Mouse (Mus musculus): ENCODE results near the gene Irak2.
"Not testable (repeated sequence)": the region's sequence is repeated elsewhere in the genome, so short reads cannot be mapped to it uniquely, and the experiment has no call there.

Gene Irak2

DNA sequence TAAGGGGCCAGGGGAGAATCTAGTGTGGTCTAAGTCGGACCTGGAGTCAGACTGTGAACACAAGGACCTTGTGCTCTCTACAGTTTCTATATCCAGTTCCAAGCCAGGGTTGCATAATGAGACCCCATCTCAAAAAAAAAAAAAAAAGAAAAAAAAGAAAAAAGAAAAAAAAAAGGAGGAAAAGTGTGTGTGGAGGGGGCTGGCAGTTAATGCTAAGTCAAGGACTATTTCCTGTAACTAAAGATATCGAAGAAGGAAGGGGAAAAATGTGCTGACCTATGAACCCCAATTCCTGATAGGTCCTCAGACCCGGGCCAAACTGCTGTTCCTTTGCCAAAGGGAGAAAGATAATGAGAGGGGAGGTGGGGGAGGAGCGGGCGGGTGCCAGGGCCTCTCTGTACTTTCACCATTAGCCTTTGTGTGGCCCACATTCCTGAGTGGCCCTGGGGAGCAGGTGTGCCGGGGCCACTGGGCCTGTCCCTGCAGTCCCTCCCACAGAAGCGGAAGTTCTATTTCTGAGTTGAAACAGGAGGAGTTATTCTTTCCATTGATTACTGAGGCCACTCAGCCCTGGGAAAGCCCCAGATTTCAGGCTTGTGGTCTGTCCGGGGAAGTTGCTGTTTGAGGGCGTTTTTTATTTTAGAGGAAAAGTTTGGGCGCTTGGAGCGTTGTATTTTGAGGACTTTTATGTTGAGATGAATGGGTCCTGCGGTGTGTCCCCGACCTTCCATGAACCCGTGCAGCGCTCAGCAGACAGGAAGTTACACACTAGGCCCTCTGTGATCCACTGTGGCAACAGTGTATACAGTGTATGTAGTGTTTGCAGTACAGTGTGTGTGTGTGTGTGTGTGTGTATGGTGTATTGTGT is 30.3 kb downstream of the Irak2 start:
- no peak for DNase-seq (ENCODE audit: low spot score in 2 of 2)

DNA sequence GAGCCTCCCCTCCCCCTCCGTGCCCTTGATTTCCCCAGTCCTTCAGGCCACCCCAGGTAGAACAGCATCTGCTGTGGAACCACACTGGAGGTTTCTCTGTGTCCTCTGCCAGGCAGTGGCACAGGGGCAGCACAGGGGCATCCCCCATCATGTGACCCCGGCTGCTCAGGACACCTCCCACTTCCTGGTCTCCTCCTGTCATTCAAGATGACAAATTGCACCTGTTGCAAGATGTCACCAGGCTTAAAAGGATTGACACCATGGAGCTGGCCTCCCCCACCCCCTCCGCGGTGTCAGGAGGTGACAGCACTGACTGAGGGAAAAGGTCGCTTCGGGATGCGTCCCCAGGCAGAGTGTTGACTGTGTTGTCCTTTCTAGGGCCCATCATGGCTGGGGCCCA is 31.6 kb downstream of the Irak2 start:
- DNase-seq (ENCODE audit: low spot score in 2 of 2), result no peak

DNA sequence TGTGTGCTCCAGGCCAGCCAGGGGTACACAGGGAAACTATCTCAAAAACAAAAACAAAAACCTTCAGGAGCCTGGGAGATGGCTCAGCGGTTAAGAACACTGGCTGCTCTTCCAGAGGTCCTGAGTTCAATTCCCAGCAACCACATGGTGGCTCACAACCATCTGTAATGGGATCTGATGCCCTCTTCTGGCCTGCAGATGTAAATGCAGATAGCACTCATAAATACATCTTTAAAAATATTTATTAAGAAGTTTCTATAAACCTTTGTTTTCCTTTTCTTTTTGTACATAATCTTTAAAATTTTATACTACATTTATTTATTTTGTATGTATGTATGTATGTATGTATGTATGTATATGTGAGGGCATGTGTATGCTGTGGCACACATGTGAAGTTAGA is 33.8 kb downstream of the Irak2 start:
- not testable (repeated sequence) for DNase-seq (ENCODE audit: low spot score in 2 of 2)

- no peak for DNase-seq (ENCODE audit: low spot score in 2 of 2)
These were observed 34.7 kb downstream of the Irak2 start for GRCm38 (mm10) chr6:113672989-113673388.

- DNase-seq (ENCODE audit: low spot score in 2 of 2), result no peak
These were observed 37.0 kb downstream of the Irak2 start for GRCm38 (mm10) chr6:113675234-113675633.

- DNase-seq (ENCODE audit: low spot score in 2 of 2), result no peak
These were observed 37.7 kb downstream of the Irak2 start for GRCm38 (mm10) chr6:113675991-113676390.

DNA sequence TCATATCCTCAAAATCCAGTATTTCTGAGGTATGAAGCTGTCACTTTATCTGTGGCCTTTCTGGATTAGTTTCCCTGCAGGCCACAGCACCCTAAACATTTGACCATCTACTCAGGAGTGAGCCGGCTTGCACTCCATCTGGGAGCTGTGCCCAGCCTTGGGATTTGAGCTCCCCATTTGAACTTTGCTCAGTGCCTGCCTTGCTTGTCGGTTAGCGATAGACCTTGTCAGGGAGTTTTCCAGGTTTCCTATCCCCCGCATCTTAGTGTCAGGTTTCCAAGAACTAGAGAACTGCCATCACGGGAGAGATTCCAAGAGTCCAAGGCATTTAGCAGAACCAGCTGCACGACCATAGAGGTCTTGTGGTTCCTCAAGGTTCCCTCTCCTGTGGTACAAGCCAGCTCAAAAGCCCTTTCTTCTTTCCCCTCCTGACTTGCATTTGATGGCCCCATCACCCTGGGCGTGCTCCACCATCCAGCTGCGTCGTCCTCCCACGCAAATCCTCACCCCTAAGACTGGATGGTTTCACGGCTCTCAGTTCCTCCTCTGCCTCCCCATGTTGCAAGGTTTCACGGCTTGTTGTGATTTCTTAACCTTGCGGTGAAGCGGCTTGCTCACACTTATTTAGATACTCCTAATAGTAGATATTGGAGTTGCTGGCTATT is 38.9 kb downstream of the Irak2 start:
- DNase-seq (ENCODE audit: low spot score in 2 of 2), result no peak

DNA sequence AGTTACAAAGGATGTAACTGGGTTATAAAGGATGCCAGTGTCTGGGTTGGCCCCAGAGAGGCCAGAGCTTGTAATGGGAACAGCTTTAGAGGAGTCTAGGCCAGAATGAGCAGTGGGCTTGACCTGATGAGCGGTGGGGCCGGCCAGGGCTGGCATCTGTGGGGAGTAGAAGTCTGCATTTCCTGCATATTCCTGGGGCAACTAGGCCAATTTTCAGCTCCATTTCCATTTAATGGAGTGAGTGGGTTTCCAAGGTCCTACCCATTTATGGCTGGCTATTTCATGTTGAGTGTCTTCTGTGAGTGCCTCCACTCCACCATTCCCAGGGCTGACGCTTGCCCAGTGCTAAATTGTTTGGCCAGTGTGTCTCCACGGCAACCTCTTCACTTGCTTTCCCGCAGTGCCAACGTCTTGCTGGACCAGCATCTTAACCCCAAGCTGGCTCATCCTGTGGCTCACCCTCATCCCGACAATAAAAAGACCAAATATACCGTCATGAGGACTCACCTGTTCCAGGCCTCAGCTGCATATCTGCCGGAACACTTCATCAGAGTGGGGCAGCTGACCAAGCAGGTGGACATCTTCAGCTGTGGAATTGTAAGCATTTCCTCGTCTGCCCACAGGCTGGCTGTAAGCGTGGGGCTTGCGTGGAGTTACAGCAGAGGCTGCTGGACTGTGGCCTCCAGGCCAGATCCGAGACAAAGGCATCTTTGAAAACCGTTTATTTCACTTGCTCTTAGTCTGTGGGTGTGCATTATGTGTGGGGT is 40.2 kb downstream of the Irak2 start:
- DNase-seq (ENCODE audit: low spot score in 2 of 2), result peak in 1 of 2 experiments; percentile 38

DNA sequence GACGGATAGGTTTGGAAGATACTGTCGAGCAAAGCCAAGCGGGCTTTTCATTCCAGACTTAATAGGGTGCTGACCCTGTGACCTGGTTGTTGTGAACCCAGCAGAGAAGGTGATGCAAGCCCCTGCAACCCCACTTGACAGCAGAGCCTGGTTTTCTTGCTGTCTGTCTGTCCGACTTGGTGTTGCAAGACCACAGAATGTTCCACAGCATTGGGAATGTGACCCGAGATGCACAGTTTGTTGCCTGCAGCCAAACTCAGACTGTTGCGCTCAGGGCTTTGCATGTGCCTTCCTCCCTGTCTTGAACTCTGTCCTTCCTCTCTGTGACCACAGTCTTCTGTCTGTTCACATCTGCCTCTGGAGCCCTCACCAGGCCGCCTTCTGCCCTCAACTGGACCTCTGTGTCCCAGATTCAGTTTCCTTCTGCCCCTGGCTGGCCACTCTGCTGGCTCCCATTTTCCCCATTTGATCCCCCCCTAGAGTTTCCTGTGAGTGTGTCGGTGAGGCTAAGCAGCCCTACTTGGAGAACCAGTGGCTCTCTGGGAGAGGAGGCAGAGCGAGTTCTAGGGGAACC is 41.8 kb downstream of the Irak2 start:
- no peak for DNase-seq (ENCODE audit: low spot score in 2 of 2)

GRCm38 (mm10) chr6:113681271-113681670 is 43.0 kb downstream of the Irak2 start:
- peak; percentile 62 to 68 for DNase-seq (ENCODE audit: low spot score in 2 of 2)

DNA sequence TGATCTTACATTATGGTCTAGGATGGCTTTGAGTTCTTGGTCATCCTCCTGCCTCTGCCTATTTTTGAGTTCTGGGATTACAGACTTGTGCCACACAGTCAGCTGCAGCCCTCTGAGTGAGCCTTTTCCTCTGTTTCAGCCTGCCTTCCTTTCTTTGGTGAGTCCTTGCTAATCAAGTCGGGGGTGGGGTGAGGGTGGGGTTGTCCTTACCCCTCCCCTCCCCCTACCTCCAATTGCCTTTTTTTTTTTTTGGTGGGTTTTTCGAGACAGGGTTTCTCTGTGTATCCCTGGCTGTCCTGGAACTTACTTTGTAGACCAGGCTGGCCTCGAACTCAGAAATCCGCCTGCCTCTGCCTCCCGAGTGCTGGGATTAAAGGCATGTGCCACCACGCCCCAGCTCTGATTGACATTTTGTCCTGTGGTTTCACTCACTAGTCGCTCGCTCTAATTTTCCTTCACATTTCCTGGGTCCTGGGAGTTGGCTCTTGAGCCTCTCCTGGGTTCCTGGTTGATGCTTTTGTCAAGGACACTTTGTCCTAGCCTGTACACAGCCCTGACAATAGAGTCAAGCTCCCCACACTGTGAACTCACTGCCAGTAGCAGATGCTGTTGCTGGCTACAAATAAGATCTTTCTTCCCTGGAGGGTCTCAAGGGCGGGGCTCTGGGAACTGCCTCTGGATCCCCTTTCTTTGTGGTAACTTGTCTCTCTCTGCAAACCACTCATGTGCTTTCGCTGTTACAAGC is 45.0 kb downstream of the Irak2 start:
- DNase-seq (ENCODE audit: low spot score in 2 of 2), result no peak

DNA sequence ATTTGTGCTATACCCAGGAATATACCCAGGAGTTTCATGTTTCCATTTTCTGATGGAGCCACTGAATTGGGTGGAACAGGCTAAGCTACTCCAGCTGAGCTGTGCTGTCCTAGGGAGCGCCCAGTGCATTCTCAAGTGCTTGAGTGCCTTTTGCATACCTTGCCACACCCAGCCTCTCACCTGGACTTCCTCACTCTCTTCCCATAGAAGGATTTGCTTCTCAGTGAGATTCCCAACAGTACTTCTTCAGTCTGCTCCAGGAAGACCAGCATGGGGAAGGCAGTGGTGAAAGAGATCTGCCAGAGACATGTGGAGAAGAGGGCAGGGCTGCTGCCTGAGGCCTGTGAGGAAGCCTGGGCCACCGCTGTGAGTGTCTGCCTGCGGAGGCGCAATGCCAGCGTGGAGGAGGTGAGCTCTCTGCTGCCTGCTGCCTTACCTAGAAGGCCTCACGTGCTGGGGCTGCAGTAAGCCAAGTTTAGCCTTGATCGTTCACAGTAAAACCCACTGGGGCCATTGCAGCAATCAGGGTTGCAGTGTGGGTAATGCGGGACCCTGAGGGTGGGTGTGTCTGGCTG is 48.4 kb downstream of the Irak2 start:
- DNase-seq (ENCODE audit: low spot score in 2 of 2), result no peak

- DNase-seq (ENCODE audit: low spot score in 2 of 2), result no peak
These were observed 51.7 kb downstream of the Irak2 start for GRCm38 (mm10) chr6:113690008-113690399.

DNA sequence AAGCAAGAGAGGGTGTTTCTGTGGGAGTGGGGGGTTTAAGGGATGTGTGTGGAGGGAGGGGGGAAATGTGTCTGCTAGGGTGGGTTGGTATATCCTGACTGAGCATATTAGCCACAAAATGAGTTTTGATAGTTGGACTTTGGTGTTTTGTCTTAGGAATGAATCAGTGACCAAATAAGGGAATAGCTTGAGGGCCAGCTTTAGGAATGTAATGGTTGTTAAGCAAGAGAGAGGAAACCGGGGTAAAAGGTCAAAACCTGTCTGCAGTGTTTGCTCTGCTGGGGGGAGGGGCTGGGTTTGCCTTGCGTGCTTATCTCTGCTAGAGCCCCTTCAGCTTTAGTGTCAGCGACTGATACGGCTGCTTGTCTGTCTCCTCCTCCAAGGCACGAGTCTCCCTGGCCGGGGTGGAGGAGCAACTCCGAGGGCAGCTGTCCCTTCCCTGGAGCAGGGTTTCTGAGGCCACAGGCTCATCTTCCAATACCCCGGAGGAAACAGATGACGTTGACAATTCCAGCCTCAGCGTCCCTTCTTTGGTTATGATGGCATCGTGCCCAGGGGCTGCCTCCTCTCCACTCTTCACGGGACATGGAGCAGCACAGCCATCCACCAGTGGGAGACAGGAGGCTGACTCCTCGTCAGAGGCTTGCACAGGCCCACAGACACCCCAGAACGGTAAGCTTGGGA is 52.3 kb downstream of the Irak2 start:
- DNase-seq (ENCODE audit: low spot score in 2 of 2), result no peak

- no peak for DNase-seq (ENCODE audit: low spot score in 2 of 2)
These were observed 52.8 kb downstream of the Irak2 start for GRCm38 (mm10) chr6:113691084-113691462.

- DNase-seq (ENCODE audit: low spot score in 2 of 2), result no peak
These were observed 54.4 kb downstream of the Irak2 start for GRCm38 (mm10) chr6:113692661-113693133.

- no peak for DNase-seq (ENCODE audit: low spot score in 2 of 2)
These were observed 55.1 kb downstream of the Irak2 start for GRCm38 (mm10) chr6:113693377-113693776.

- DNase-seq (ENCODE audit: low spot score in 2 of 2), result no peak
These were observed 56.9 kb downstream of the Irak2 start for GRCm38 (mm10) chr6:113695203-113695602.

- no peak for DNase-seq (ENCODE audit: low spot score in 2 of 2)
These were observed 57.6 kb downstream of the Irak2 start for GRCm38 (mm10) chr6:113695766-113696355.

Measured in frontal cortex, postnatal 10 days (tissue).